Mouse (Mus musculus): ENCODE measurements around the gene Stk11ip. TPM values are rescaled to one million over a fixed set of nuclear protein-coding genes. Genes with fewer than 3 reads are reported as not detected.
A peak's percentile ranks its signal among the peaks of the same experiment; 100 is the strongest.

Stk11ip gene
- polyA plus RNA-seq, 1 experiment from 2014 or later, result 9.1 TPM

GRCm38 (mm10) chr1:75480735-75481134 is 40.6 kb upstream of the Stk11ip start:
- Histone ChIP-seq H3K4me2 (no peak overlapping the region), H3K27ac (ENCODE audit: low read depth, low read length) (no peak overlapping the region), H3K27me3 (ENCODE audit: control insufficient read depth, insufficient read depth, low read length) (peaks cover 56% of the 10 kb centered on the region), H3K9me3 (replicated peaks; ENCODE audit: control insufficient read depth, low read length) (no peaks in the 10 kb centered on the region), H3K4me1 (ENCODE audit: control insufficient read depth, insufficient read depth, low read length) (peaks cover 27% of the 10 kb centered on the region), H3K36me3 (ENCODE audit: control insufficient read depth, insufficient read depth, low read length) (peaks cover 10% of the 10 kb centered on the region), H3K4me3 (ENCODE audit: low read depth, low read length) (no peak overlapping the region), H3K9ac (ENCODE audit: low read depth, low read length) (no peak overlapping the region)
- 77% methylated on average over 7 of the region's 7 CpGs for WGBS (ENCODE audit: insufficient replicate concordance)
- ATAC-seq (replicated peaks; ENCODE audit: insufficient number of reproducible peaks, low FRiP score, low TSS enrichment), result no peak

GRCm38 (mm10) chr1:75486561-75486960 is 34.8 kb upstream of the Stk11ip start:
- no peak overlapping the region; the same call in 1 of the 2 replicates for H3K9ac ChIP-seq (ENCODE audit: low read depth, low read length)
- no peaks in the 10 kb centered on the region for H3K9me3 ChIP-seq (replicated peaks; ENCODE audit: control insufficient read depth, low read length)
- no peak for ATAC-seq (replicated peaks; ENCODE audit: insufficient number of reproducible peaks, low FRiP score, low TSS enrichment)
- peaks cover 18% of the 10 kb centered on the region; the same call in 1 of the 2 replicates for H3K36me3 ChIP-seq (ENCODE audit: control insufficient read depth, insufficient read depth, low read length)
- no peak overlapping the region for H3K27ac ChIP-seq (ENCODE audit: low read depth, low read length)
- peaks cover 66% of the 10 kb centered on the region for H3K27me3 ChIP-seq (ENCODE audit: control insufficient read depth, insufficient read depth, low read length)
- 14% methylated on average over 24 of the region's 24 CpGs for WGBS (ENCODE audit: insufficient replicate concordance)
- H3K4me1 ChIP-seq (ENCODE audit: control insufficient read depth, insufficient read depth, low read length), result peaks cover 14% of the 10 kb centered on the region
- peak overlapping the region; percentile 69; the same call in 1 of the 2 replicates for H3K4me2 ChIP-seq
- H3K4me3 ChIP-seq (ENCODE audit: low read depth, low read length), result no peak overlapping the region

- Histone ChIP-seq H3K27me3 (ENCODE audit: control insufficient read depth, insufficient read depth, low read length) (peaks cover 62% of the 10 kb centered on the region), H3K9ac (ENCODE audit: low read depth, low read length) (no peak overlapping the region; the same call in 1 of the 2 replicates), H3K4me1 (ENCODE audit: control insufficient read depth, insufficient read depth, low read length) (peaks cover 14% of the 10 kb centered on the region), H3K9me3 (replicated peaks; ENCODE audit: control insufficient read depth, low read length) (no peaks in the 10 kb centered on the region), H3K27ac (ENCODE audit: low read depth, low read length) (no peak overlapping the region), H3K4me3 (ENCODE audit: low read depth, low read length) (peak overlapping the region; percentile 52), H3K36me3 (ENCODE audit: control insufficient read depth, insufficient read depth, low read length) (peaks cover 22% of the 10 kb centered on the region; the same call in 1 of the 2 replicates), H3K4me2 (peak overlapping the region; percentile 69)
- ATAC-seq (replicated peaks; ENCODE audit: insufficient number of reproducible peaks, low FRiP score, low TSS enrichment), result no peak
- 8% methylated on average over 13 of the region's 13 CpGs for WGBS (ENCODE audit: insufficient replicate concordance)
These were observed 34.3 kb upstream of the Stk11ip start for GRCm38 (mm10) chr1:75487040-75487404.

GRCm38 (mm10) chr1:75487405-75488161 is 33.7 kb upstream of the Stk11ip start:
- no peak overlapping the region for H3K27ac ChIP-seq (ENCODE audit: low read depth, low read length)
- ATAC-seq (replicated peaks; ENCODE audit: insufficient number of reproducible peaks, low FRiP score, low TSS enrichment), result peak; percentile 36
- H3K36me3 ChIP-seq (ENCODE audit: control insufficient read depth, insufficient read depth, low read length), result peaks cover 28% of the 10 kb centered on the region
- H3K27me3 ChIP-seq (ENCODE audit: control insufficient read depth, insufficient read depth, low read length), result peaks cover 56% of the 10 kb centered on the region
- H3K4me2 ChIP-seq, result peak overlapping the region; percentile 69
- WGBS (ENCODE audit: insufficient replicate concordance), result 2% methylated on average over 62 of the region's 62 CpGs
- peaks cover 14% of the 10 kb centered on the region for H3K4me1 ChIP-seq (ENCODE audit: control insufficient read depth, insufficient read depth, low read length)
- H3K9me3 ChIP-seq (replicated peaks; ENCODE audit: control insufficient read depth, low read length), result no peaks in the 10 kb centered on the region
- peak overlapping the region; percentile 52 for H3K4me3 ChIP-seq (ENCODE audit: low read depth, low read length)
- H3K9ac ChIP-seq (ENCODE audit: low read depth, low read length), result 0 out of 2 replicates have a peak overlapping the region, but pooled peaks have one; percentile 22

- H3K9me3 ChIP-seq (replicated peaks; ENCODE audit: control insufficient read depth, low read length), result no peaks in the 10 kb centered on the region
- peaks cover 25% of the 10 kb centered on the region for H3K27me3 ChIP-seq (ENCODE audit: control insufficient read depth, insufficient read depth, low read length)
- no peak overlapping the region for H3K4me2 ChIP-seq
- ATAC-seq (replicated peaks; ENCODE audit: insufficient number of reproducible peaks, low FRiP score, low TSS enrichment), result no peak
- H3K9ac ChIP-seq (ENCODE audit: low read depth, low read length), result no peak overlapping the region
- no peak overlapping the region for H3K27ac ChIP-seq (ENCODE audit: low read depth, low read length)
- WGBS (ENCODE audit: insufficient replicate concordance), result 81% methylated on average over 34 of the region's 34 CpGs
- H3K4me3 ChIP-seq (ENCODE audit: low read depth, low read length), result no peak overlapping the region
- H3K36me3 ChIP-seq (ENCODE audit: control insufficient read depth, insufficient read depth, low read length), result peaks cover 30% of the 10 kb centered on the region
- H3K4me1 ChIP-seq (ENCODE audit: control insufficient read depth, insufficient read depth, low read length), result peaks cover 14% of the 10 kb centered on the region
These were observed 30.4 kb upstream of the Stk11ip start for GRCm38 (mm10) chr1:75490785-75491551.

- peaks cover 6% of the 10 kb centered on the region for H3K4me1 ChIP-seq (ENCODE audit: control insufficient read depth, insufficient read depth, low read length)
- no peak overlapping the region for H3K4me2 ChIP-seq
- H3K36me3 ChIP-seq (ENCODE audit: control insufficient read depth, insufficient read depth, low read length), result peaks cover 38% of the 10 kb centered on the region
- H3K4me3 ChIP-seq (ENCODE audit: low read depth, low read length), result no peak overlapping the region
- peaks cover 10% of the 10 kb centered on the region for H3K27me3 ChIP-seq (ENCODE audit: control insufficient read depth, insufficient read depth, low read length)
- H3K9ac ChIP-seq (ENCODE audit: low read depth, low read length), result no peak overlapping the region
- no peak overlapping the region for H3K27ac ChIP-seq (ENCODE audit: low read depth, low read length)
- ATAC-seq (replicated peaks; ENCODE audit: insufficient number of reproducible peaks, low FRiP score, low TSS enrichment), result no peak
- WGBS (ENCODE audit: insufficient replicate concordance), result 43% methylated on average over 24 of the region's 24 CpGs
- no peaks in the 10 kb centered on the region for H3K9me3 ChIP-seq (replicated peaks; ENCODE audit: control insufficient read depth, low read length)
These were observed 28.7 kb upstream of the Stk11ip start for GRCm38 (mm10) chr1:75492579-75493170.

GRCm38 (mm10) chr1:75494878-75495548 is 26.3 kb upstream of the Stk11ip start:
- ATAC-seq (replicated peaks; ENCODE audit: insufficient number of reproducible peaks, low FRiP score, low TSS enrichment), result no peak
- 66% methylated on average over 12 of the region's 12 CpGs for WGBS (ENCODE audit: insufficient replicate concordance)
- Histone ChIP-seq H3K9ac (ENCODE audit: low read depth, low read length) (no peak overlapping the region), H3K4me3 (ENCODE audit: low read depth, low read length) (no peak overlapping the region), H3K4me1 (ENCODE audit: control insufficient read depth, insufficient read depth, low read length) (no peaks in the 10 kb centered on the region), H3K27me3 (ENCODE audit: control insufficient read depth, insufficient read depth, low read length) (no peaks in the 10 kb centered on the region), H3K9me3 (replicated peaks; ENCODE audit: control insufficient read depth, low read length) (no peaks in the 10 kb centered on the region), H3K27ac (ENCODE audit: low read depth, low read length) (no peak overlapping the region), H3K36me3 (ENCODE audit: control insufficient read depth, insufficient read depth, low read length) (peaks cover 47% of the 10 kb centered on the region), H3K4me2 (no peak overlapping the region)

GRCm38 (mm10) chr1:75498897-75499296 is 22.4 kb upstream of the Stk11ip start:
- H3K4me3 ChIP-seq (ENCODE audit: low read depth, low read length), result no peak overlapping the region
- no peak for ATAC-seq (replicated peaks; ENCODE audit: insufficient number of reproducible peaks, low FRiP score, low TSS enrichment)
- H3K4me2 ChIP-seq, result no peak overlapping the region
- peaks cover 48% of the 10 kb centered on the region for H3K36me3 ChIP-seq (ENCODE audit: control insufficient read depth, insufficient read depth, low read length)
- H3K27ac ChIP-seq (ENCODE audit: low read depth, low read length), result no peak overlapping the region
- H3K27me3 ChIP-seq (ENCODE audit: control insufficient read depth, insufficient read depth, low read length), result no peaks in the 10 kb centered on the region
- WGBS (ENCODE audit: insufficient replicate concordance), result 80% methylated on average over 4 of the region's 4 CpGs
- no peak overlapping the region for H3K9ac ChIP-seq (ENCODE audit: low read depth, low read length)
- peaks cover 8% of the 10 kb centered on the region for H3K4me1 ChIP-seq (ENCODE audit: control insufficient read depth, insufficient read depth, low read length)
- no peaks in the 10 kb centered on the region for H3K9me3 ChIP-seq (replicated peaks; ENCODE audit: control insufficient read depth, low read length)

Measured in heart, embryonic 11.5 days (tissue).